Mouse (Mus musculus) testis, adult 2 months (tissue): ENCODE results near the gene Mrps21.
"Not testable (repeated sequence)": the region's sequence is repeated elsewhere in the genome, so short reads cannot be mapped to it uniquely, and the experiment has no call there.

ENCODE experiments used
- CTCF ChIP-seq: fragments of 200-500 bp; IDR thresholded peaks from 2 replicates; pipeline ENCODE4 v1.5.1; 2012; ENCODE audit warnings: low read depth, mild to moderate bottlenecking, inconsistent platforms, low read length, moderate library complexity; ENCODE audit not compliant: control insufficient read depth, insufficient read depth, insufficient replicate concordance
- POLR2A ChIP-seq: fragments of 200-500 bp; IDR thresholded peaks from 2 replicates; pipeline ENCODE4 v1.6.1; 2012; ENCODE audit warnings: low read depth, mild to moderate bottlenecking, inconsistent platforms, low read length, moderate library complexity; ENCODE audit not compliant: control insufficient read depth

DNA sequence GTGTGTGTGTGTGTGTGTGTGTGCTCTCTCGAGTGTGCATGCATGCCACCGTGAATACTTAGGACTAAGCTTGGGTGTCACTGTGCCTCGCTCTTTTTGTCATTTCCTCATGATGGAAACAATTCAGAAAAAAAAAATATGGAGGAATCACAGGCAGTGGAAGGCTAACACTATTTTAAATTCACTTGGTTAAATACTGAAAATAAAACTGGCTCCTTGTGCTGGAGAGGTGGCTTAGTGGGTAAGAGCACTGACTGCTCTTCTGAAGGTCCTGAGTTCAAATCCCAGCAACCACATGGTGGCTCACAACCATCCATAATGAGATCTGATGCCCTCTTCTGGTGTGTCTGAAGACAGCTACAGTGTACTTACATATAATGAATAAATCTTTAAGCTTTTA is 13.0 kb downstream of the Mrps21 start:
- not testable (repeated sequence) for TF ChIP-seq CTCF, POLR2A
